Mouse (Mus musculus): ENCODE data around the gene D1Pas1. TPM values are rescaled to one million over a fixed set of nuclear protein-coding genes. Genes with fewer than 3 reads are reported as not detected.

D1Pas1 gene
- 0.08 and 0.14 TPM in 2 replicates for polyA plus RNA-seq (2015; fragmentation: Nextera tagmentation; extraction: Ambion mirVana)

DNA sequence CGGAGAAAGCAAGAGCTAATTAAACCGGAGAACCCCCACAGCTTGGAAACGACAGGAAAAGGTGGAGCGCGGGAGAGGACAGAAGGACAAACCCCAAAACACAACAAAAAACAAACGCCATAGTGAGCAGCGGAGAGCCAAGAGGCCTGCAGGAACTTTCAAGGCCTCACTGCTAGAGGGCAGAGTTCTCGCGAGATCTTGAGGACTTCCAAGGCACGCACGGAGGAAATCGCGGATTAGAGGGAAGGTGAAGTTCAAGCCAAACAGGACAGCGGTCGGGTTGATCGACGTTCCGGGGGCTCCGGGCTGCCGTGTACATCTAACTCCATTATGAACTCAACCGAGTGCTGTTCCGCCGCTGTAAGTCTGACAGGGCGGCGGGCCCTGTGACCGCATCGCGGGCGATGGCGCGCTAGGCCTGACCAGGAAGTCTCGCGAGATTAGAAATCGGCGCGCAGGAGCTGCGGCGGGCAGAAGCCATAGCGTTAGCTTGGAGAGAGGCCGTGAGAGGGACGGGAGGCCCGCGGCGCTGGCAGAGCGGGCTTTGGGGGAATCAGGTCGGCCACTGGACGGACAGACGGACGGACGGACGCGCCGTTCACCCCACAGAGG lies at the start of gene D1Pas1:
Gene D1Pas1 (plus strand): TSS at position 216 of the 612 bp plus-strand sequence.
- 81% methylated on average over 53 of the region's 53 CpGs for WGBS
- Histone ChIP-seq H3K4me3 (no peak within 1 kb of the TSS), H3K9me3 (0 out of 2 replicates have a peak, but pooled peaks cover 7% of the 10 kb centered on the region), H3K4me2 (no peak within 1 kb of the TSS), H3K36me3 (no peaks in the 10 kb centered on the region), H3K4me1 (no peaks in the 10 kb centered on the region), H3K9ac (no peak within 1 kb of the TSS), H3K27ac (no peak within 1 kb of the TSS), H3K27me3 (no peaks in the 10 kb centered on the region)
- ATAC-seq (ENCODE audit: insufficient number of reproducible peaks, low FRiP score, low TSS enrichment, low read depth), result no peak

DNA sequence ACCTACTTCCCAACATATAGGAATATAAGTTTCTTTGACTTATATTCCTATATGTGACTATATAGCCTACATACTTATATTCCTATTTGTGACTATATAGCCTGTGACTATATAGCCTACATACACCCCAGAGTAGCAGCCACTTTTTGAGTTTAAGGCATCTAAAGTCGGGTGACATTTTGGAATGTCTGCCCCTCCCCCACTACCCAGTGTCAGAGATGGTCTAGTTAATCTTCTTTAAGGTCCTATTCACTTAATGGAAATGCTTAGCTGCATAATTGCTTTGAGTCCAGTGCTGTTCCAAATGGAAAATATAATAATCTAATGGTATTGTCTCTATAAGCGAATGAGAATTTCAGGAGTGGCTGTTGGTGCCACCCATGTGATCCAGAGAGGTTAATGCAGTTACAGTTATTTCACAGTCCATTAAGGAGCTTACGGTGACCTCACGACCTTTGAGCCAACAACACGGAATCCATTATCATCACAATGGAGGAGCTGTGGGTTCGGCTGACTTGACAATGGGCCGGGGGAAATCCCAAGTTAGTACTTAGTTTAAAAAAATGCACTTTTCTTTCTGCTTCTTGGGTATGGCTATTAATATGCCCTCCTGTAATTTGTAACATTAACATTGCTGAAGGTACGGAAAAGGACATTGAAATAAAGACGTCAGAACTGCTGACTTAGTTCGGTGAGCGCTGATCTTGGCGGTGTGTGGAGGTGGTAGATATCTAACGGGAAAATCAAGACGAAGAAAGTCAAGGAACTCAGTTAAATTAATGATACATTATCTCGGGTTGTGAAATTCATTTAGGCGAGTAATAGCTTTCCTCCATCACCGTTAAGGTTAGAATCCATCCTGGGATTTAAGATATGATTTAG lies 44.5 kb upstream of the D1Pas1 start:
- Histone ChIP-seq H3K9me3 (no peaks in the 10 kb centered on the region), H3K36me3 (no peaks in the 10 kb centered on the region), H3K27me3 (no peaks in the 10 kb centered on the region), H3K4me1 (peaks cover 3% of the 10 kb centered on the region; the same call in 1 of the 2 replicates), H3K4me2 (no peak overlapping the region), H3K4me3 (no peak overlapping the region), H3K9ac (no peak overlapping the region), H3K27ac (no peak overlapping the region)
- WGBS, result 50% methylated on average over 17 of the region's 17 CpGs
- no peak for ATAC-seq (ENCODE audit: insufficient number of reproducible peaks, low FRiP score, low TSS enrichment, low read depth)

DNA sequence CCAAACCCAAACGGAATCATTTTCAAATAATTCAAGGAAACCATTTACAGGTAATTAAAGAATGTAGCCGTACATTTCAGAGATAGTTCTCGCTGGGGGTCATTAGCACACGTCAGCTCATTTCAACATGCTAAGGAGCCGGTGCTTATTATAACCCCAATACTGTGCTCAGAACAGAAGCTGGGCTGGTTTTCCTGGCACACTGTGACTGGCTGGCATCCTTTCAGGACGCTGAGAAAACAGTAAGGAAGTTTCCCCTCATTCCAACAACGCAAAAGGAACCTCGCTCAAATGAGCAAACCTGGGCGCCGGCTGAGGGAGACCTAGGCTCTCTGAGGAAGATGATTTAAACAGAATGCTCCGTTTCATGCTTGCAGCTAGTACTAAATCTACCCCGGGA lies 43.2 kb upstream of the D1Pas1 start:
- WGBS, result 56% methylated on average over 12 of the region's 12 CpGs

DNA sequence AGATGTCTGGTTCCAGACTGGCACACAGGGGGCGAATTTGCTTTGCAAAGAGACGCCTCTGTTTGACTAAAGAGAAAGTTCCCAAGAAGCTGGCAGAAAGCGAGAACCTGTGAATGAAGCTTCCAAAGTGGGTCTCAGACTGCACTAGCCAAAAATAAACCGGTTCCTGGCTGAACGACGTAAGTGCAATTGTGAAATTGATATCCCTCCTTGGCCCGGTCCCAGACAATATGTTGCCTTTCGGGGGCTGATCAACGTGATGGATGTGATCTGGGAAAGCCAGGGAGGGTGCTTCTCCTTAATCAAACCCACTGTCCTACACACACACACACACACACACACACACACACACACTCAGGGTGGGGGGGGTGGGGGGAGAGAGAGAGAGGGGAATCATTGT lies 41.8 kb upstream of the D1Pas1 start:
- ATAC-seq (ENCODE audit: insufficient number of reproducible peaks, low FRiP score, low TSS enrichment, low read depth), result no peak
- no peak overlapping the region for H3K4me2 ChIP-seq
- WGBS, result 37% methylated on average over 9 of the region's 9 CpGs

More for the DNA sequence above, 43.2 kb upstream of the D1Pas1 start:
- Histone ChIP-seq H3K36me3 (no peaks in the 10 kb centered on the region), H3K9me3 (no peaks in the 10 kb centered on the region), H3K27me3 (no peaks in the 10 kb centered on the region), H3K9ac (no peak overlapping the region), H3K4me3 (no peak overlapping the region), H3K4me2 (no peak overlapping the region), H3K27ac (no peak overlapping the region), H3K4me1 (peaks cover 3% of the 10 kb centered on the region; the same call in 1 of the 2 replicates)
- ATAC-seq (ENCODE audit: insufficient number of reproducible peaks, low FRiP score, low TSS enrichment, low read depth), result no peak

DNA sequence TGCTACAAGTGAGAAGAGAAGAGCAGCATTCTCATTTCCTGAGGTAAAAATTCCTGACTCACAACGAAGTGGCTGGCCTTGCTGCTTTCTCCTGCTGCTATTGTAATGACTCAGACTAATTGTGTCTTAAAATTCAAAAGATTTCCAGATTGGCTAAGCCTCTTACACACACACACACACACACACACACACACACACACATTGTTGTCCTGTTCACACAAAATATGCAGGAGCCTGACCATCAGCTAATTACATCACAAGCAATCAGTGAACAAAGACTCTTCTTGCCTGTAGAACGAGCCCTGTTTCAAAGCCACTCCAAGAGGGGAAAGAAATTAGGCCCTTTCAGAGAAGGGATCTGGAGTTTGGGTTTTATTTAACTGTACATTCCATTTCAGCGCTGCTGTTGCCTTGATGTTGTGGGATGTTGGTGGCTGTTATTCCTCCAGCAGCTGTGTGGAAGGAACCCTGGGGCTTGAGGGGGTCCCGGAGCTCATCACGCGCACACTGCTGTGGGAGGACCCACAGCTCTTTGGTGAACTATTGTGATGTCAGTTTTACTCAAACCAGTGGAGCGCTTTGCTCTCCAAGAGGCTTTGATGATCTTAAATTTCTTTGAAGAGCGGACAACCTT lies 40.8 kb upstream of the D1Pas1 start:
- H3K27me3 ChIP-seq, result no peaks in the 10 kb centered on the region
- H3K9ac ChIP-seq, result no peak overlapping the region
- no peak for ATAC-seq (ENCODE audit: insufficient number of reproducible peaks, low FRiP score, low TSS enrichment, low read depth)
- no peak overlapping the region for H3K4me3 ChIP-seq
- no peak overlapping the region for H3K4me2 ChIP-seq
- H3K4me1 ChIP-seq, result peaks cover 3% of the 10 kb centered on the region; the same call in 1 of the 2 replicates
- 56% methylated on average over 8 of the region's 8 CpGs for WGBS
- no peak overlapping the region for H3K27ac ChIP-seq
- no peaks in the 10 kb centered on the region for H3K9me3 ChIP-seq
- H3K36me3 ChIP-seq, result no peaks in the 10 kb centered on the region

More for the DNA sequence above, 41.8 kb upstream of the D1Pas1 start:
- Histone ChIP-seq H3K27ac (no peak overlapping the region), H3K9me3 (no peaks in the 10 kb centered on the region), H3K4me3 (no peak overlapping the region), H3K27me3 (no peaks in the 10 kb centered on the region), H3K9ac (no peak overlapping the region), H3K36me3 (no peaks in the 10 kb centered on the region), H3K4me1 (peaks cover 3% of the 10 kb centered on the region; the same call in 1 of the 2 replicates)

DNA sequence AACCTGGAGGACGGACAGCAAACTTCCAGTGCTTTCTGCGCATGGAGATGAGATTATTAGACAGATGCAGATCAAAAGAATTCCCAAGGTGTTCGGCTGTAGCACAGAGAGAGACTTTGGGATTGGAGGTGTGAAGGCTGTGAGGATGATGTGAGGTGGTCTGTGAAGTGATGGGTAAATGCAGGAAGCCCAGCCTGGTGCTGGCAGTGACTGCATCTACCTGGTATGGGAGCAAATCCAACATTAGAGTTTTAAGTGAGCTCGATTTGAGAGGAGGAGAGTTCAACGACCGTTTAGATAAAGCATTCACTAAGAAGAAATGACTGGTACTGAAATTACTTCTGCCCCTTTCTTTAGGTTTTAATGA lies 40.3 kb upstream of the D1Pas1 start:
- peaks cover 3% of the 10 kb centered on the region; the same call in 1 of the 2 replicates for H3K4me1 ChIP-seq

DNA sequence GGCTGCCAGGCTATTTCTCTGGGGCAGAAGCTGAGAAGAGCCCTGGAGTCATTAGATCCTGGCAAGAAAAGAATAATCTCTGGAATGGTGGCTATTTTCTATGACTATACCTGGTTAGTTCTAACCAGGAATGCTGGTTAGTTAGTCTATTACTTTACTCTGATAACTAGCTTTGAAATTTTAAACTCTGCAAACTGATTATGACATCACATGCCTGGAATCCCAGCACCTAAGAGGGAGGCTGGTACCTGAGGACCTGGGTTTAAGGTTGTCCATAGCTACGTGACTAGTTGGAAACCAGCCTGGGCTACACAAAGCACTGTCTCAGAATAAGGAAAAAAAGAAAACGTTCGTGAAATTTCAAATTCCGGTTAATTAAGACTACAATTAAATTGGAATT lies 39.7 kb upstream of the D1Pas1 start:
- H3K27ac ChIP-seq, result no peak overlapping the region
- WGBS, result 68% methylated on average over 4 of the region's 4 CpGs

More for the DNA sequence above, 40.3 kb upstream of the D1Pas1 start:
- no peak for ATAC-seq (ENCODE audit: insufficient number of reproducible peaks, low FRiP score, low TSS enrichment, low read depth)
- Histone ChIP-seq H3K4me3 (no peak overlapping the region), H3K36me3 (no peaks in the 10 kb centered on the region), H3K27ac (no peak overlapping the region), H3K9me3 (no peaks in the 10 kb centered on the region), H3K4me2 (no peak overlapping the region), H3K9ac (no peak overlapping the region), H3K27me3 (no peaks in the 10 kb centered on the region)
- WGBS, result 75% methylated on average over 6 of the region's 6 CpGs

DNA sequence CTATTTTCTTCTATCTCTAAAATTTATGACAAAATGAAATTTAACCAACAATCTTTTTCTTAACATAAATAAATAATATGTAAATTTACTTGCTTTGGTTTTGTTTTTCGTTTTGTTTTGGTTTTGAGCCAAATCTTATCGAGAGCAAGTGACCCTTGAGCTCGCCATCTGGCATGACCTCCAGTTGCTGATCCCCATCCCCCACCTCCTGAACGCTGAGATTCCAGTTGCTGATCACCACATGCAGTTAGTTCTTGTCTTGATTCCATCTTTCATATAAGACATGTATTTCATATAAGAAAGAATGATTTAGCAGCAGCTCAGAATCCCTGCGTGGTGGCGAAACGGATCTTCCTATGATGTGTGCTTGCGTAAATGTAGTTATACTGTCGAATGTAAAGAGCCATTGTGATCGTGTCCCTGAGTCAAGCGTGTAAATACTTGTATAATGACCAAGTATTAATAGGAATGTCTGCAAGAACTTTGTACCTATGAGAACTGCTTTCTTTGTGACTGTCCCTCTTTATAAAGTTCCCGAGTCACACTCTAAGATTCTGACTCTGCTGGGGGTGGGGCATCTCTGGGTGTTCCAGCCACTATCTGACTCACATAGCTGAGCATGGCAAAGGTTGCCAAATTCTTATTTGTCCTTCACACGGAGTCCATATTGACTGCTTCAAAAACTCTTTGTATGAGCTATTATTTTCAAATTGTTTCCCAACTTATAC lies 36.9 kb upstream of the D1Pas1 start:
- no peak overlapping the region for H3K4me3 ChIP-seq
- no peaks in the 10 kb centered on the region for H3K36me3 ChIP-seq
- 74% methylated on average over 13 of the region's 13 CpGs for WGBS
- no peaks in the 10 kb centered on the region for H3K27me3 ChIP-seq
- H3K4me1 ChIP-seq, result 0 out of 2 replicates have a peak, but pooled peaks cover 2% of the 10 kb centered on the region
- no peak overlapping the region for H3K4me2 ChIP-seq
- H3K9me3 ChIP-seq, result no peaks in the 10 kb centered on the region
- ATAC-seq (ENCODE audit: insufficient number of reproducible peaks, low FRiP score, low TSS enrichment, low read depth), result no peak
- no peak overlapping the region for H3K27ac ChIP-seq
- no peak overlapping the region for H3K9ac ChIP-seq

More for the DNA sequence above, 39.7 kb upstream of the D1Pas1 start:
- no peaks in the 10 kb centered on the region for H3K9me3 ChIP-seq
- H3K36me3 ChIP-seq, result no peaks in the 10 kb centered on the region
- no peaks in the 10 kb centered on the region for H3K27me3 ChIP-seq
- H3K4me1 ChIP-seq, result peaks cover 3% of the 10 kb centered on the region; the same call in 1 of the 2 replicates
- H3K4me3 ChIP-seq, result no peak overlapping the region
- H3K9ac ChIP-seq, result no peak overlapping the region
- no peak overlapping the region for H3K4me2 ChIP-seq
- no peak for ATAC-seq (ENCODE audit: insufficient number of reproducible peaks, low FRiP score, low TSS enrichment, low read depth)

DNA sequence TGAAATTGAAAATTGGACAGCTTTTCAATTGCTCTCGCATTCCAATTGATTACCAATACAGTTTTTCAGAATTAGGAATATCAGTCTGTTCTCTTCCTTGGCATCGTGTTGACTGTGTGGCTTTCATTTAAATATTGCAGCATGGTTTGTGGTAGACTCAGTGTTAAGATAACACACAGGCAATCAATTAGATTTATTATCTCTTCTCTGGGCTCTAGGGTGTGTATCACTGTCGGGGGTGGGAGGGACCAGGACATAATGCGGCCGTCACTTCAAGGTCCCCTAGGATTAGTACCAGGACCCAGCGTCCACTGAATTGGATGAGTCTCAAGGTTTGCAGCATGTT lies 36.4 kb upstream of the D1Pas1 start:
- H3K36me3 ChIP-seq, result no peaks in the 10 kb centered on the region
- no peak for ATAC-seq (ENCODE audit: insufficient number of reproducible peaks, low FRiP score, low TSS enrichment, low read depth)
- no peak overlapping the region for H3K4me2 ChIP-seq
- no peak overlapping the region for H3K27ac ChIP-seq
- H3K9ac ChIP-seq, result no peak overlapping the region
- no peaks in the 10 kb centered on the region for H3K27me3 ChIP-seq
- H3K9me3 ChIP-seq, result no peaks in the 10 kb centered on the region
- WGBS, result 81% methylated on average over 6 of the region's 6 CpGs
- no peaks in the 10 kb centered on the region for H3K4me1 ChIP-seq
- no peak overlapping the region for H3K4me3 ChIP-seq

DNA sequence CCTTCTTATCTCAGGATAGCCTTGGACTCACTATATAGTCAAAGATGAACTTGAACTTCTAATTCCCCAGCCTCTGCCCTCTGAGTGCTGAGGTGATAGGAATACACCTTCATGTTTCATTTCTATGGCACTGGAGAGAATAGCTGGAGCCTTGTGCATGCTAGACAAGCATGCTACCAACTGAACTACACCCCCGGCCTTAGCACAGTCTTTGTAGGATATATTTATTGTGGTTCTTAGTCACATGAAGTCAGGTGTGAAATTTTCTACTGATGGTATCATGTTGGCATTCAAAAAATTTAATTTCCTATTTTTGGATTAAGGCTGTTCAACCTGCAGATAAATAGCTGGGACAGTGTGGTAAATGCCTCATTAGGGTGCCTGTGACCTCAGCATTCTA lies 33.0 kb upstream of the D1Pas1 start:
- Histone ChIP-seq H3K4me1 (no peaks in the 10 kb centered on the region), H3K27ac (no peak overlapping the region), H3K9me3 (no peaks in the 10 kb centered on the region), H3K27me3 (no peaks in the 10 kb centered on the region), H3K9ac (no peak overlapping the region), H3K4me2 (no peak overlapping the region), H3K36me3 (no peaks in the 10 kb centered on the region), H3K4me3 (no peak overlapping the region)
- no peak for ATAC-seq (ENCODE audit: insufficient number of reproducible peaks, low FRiP score, low TSS enrichment, low read depth)
- 88% methylated on average over 1 of the region's 1 CpGs for WGBS

DNA sequence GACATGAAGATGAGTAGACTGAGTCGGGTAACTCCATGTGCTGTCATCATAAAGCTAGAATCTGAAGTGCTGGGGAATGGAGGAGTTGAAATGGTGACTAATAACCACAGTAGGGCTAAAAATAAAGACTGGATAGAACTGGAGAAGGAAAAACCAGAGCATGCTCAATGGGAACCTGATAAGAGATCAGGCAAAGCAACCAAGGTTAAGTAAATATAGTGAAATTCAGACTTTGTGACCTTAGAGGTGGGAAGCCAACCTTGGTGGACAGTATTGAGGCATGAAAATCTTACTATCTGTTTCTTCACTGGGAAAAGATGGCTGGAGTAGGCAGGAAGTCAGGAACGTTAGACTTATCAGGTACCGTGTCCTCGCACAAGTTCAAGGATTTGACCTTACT lies 14.8 kb upstream of the D1Pas1 start:
- Histone ChIP-seq H3K27ac (no peak overlapping the region), H3K4me3 (no peak overlapping the region), H3K9me3 (no peaks in the 10 kb centered on the region), H3K27me3 (no peaks in the 10 kb centered on the region; the same call in 1 of the 2 replicates), H3K9ac (no peak overlapping the region), H3K4me1 (no peaks in the 10 kb centered on the region), H3K36me3 (no peaks in the 10 kb centered on the region), H3K4me2 (no peak overlapping the region)
- 84% methylated on average over 4 of the region's 4 CpGs for WGBS
- no peak for ATAC-seq (ENCODE audit: insufficient number of reproducible peaks, low FRiP score, low TSS enrichment, low read depth)
